Mouse (Mus musculus): ENCODE results near the gene Cfap299. TPM values are rescaled to one million over a fixed set of nuclear protein-coding genes. Genes with fewer than 3 reads are reported as not detected.

The Cfap299 gene
- polyA plus RNA-seq, 1 experiment from 2014 or later = 2.3 TPM

DNA sequence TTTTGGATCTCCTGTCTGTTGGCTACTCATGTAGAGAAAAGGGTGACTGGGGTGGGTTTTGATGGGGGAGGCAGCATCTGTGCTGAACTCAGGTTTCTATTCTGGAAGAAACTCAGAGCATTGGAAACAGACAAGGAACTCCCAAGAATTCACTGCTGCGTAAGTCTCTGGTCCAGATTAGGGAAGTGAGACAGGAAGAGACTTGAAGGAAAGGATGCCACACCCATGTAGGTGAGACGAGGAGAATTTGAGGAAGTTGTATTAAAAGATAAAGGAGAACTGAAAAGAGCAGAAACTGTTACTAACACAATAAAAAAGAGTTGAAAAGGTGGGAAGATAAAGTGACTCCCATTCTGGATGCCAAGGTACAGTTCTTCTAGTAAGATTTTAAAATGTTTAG is 249.3 kb downstream of the Cfap299 start:
- Histone ChIP-seq H3K4me1 (replicated peaks) (peaks cover 11% of the 10 kb centered on the region), H3K27ac (replicated peaks) (no peak overlapping the region), H3K27me3 (no peaks in the 10 kb centered on the region), H3K9ac (no peak overlapping the region), H3K4me2 (no peak overlapping the region), H3K4me3 (no peak overlapping the region), H3K36me3 (no peaks in the 10 kb centered on the region), H3K9me3 (no peaks in the 10 kb centered on the region)
- 85% methylated on average over 2 of the region's 2 CpGs for whole genome bisulfite sequencing
- no peak for ATAC-seq (ENCODE audit: low FRiP score, low read depth)

GRCm38 (mm10) chr5:98580811-98581210 is 251.7 kb downstream of the Cfap299 start:
- Histone ChIP-seq H3K4me2 (no peak overlapping the region), H3K9me3 (no peaks in the 10 kb centered on the region), H3K36me3 (no peaks in the 10 kb centered on the region), H3K27ac (replicated peaks) (no peak overlapping the region), H3K4me3 (no peak overlapping the region), H3K9ac (no peak overlapping the region), H3K27me3 (no peaks in the 10 kb centered on the region), H3K4me1 (replicated peaks) (no peaks in the 10 kb centered on the region)
- 62% methylated on average over 5 of the region's 5 CpGs for WGBS
- no peak for ATAC-seq (ENCODE audit: low FRiP score, low read depth)

DNA sequence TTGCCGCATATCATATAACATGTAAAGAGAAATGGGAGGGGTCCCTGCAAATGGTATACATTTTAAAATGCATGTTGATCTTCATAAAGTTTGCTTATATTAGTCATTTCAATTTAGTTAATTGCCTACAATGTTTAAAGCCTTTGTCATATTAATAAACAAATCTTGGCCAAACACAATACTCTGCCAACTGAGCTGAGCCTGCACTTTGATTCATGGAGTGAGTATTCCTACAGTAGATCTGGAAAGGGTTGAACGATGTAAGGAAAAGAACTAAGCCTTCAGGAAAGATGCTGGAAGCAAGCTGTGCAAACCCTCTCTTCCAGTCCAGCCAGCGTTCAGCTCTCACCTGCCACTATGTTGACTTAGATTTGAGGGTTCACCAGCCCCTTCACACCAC is 252.9 kb downstream of the Cfap299 start:
- Histone ChIP-seq H3K4me3 (no peak overlapping the region), H3K36me3 (no peaks in the 10 kb centered on the region), H3K4me2 (no peak overlapping the region), H3K9ac (no peak overlapping the region), H3K4me1 (replicated peaks) (no peaks in the 10 kb centered on the region), H3K9me3 (no peaks in the 10 kb centered on the region), H3K27ac (replicated peaks) (no peak overlapping the region), H3K27me3 (no peaks in the 10 kb centered on the region)
- 87% methylated on average over 3 of the region's 3 CpGs for WGBS
- no peak for ATAC-seq (ENCODE audit: low FRiP score, low read depth)

GRCm38 (mm10) chr5:98585915-98586314 is 256.8 kb downstream of the Cfap299 start:
- ATAC-seq (ENCODE audit: low FRiP score, low read depth) = no peak
- H3K4me3 ChIP-seq = no peak overlapping the region
- no peak overlapping the region for H3K9ac ChIP-seq

GRCm38 (mm10) chr5:98613511-98613910 is 284.4 kb downstream of the Cfap299 start:
- no peak overlapping the region for H3K27ac ChIP-seq (replicated peaks)
- no peaks in the 10 kb centered on the region for H3K4me1 ChIP-seq (replicated peaks)
- H3K9ac ChIP-seq = no peak overlapping the region
- H3K27me3 ChIP-seq = no peaks in the 10 kb centered on the region
- ATAC-seq (ENCODE audit: low FRiP score, low read depth) = no peak
- no peaks in the 10 kb centered on the region for H3K36me3 ChIP-seq
- no peaks in the 10 kb centered on the region for H3K9me3 ChIP-seq
- 92% methylated on average over 5 of the region's 5 CpGs for WGBS
- no peak overlapping the region for H3K4me3 ChIP-seq
- no peak overlapping the region for H3K4me2 ChIP-seq

More at GRCm38 (mm10) chr5:98585915-98586314, 256.8 kb downstream of the Cfap299 start:
- Histone ChIP-seq H3K9me3 (no peaks in the 10 kb centered on the region), H3K27ac (replicated peaks) (no peak overlapping the region), H3K4me1 (replicated peaks) (no peaks in the 10 kb centered on the region), H3K27me3 (no peaks in the 10 kb centered on the region), H3K4me2 (no peak overlapping the region), H3K36me3 (no peaks in the 10 kb centered on the region)

DNA sequence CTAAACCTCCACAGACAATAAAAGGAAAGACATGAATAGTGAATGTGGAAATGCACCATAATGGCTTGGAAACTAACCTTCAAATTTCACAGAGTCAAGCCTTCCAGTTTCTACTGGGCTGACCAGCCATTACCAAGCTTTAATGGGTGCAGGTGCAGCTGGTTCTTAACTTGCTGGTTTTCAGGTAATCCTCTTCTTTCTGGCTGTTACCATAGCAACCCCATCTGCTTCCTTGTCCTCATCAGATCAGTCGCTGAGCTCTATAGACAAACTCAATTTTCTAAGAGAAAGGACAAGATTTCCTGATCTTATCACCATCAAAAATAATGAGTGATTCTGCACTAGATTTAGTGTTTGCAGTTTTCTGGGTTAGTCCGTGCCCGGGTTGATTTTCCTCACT is 287.8 kb downstream of the Cfap299 start:
- no peak for ATAC-seq (ENCODE audit: low FRiP score, low read depth)
- 69% methylated on average over 3 of the region's 3 CpGs for WGBS
- H3K9ac ChIP-seq = no peak overlapping the region

DNA sequence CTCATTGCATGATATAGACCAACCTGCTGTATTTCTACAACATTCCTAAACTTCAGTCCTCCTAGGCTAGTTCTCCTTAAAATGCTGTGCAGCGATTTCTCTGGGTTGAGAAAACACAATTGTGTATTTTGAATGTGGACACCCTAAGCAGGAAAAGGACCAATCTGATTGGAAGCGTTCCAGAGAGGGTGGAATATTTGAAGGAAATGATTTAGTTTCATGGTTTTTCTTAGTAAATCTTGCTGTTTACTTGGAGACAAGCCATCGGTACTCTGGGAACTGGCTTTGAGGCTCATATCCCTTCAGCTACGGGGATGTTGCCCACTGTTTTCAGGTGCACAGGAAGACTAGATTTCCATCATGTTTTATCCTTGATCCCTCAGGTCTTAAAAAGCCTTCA is 288.3 kb downstream of the Cfap299 start:
- no peaks in the 10 kb centered on the region for H3K4me1 ChIP-seq (replicated peaks)
- no peak for ATAC-seq (ENCODE audit: low FRiP score, low read depth)
- H3K4me3 ChIP-seq = no peak overlapping the region
- H3K36me3 ChIP-seq = no peaks in the 10 kb centered on the region
- no peak overlapping the region for H3K27ac ChIP-seq (replicated peaks)
- no peak overlapping the region for H3K4me2 ChIP-seq
- no peaks in the 10 kb centered on the region for H3K27me3 ChIP-seq
- no peak overlapping the region for H3K9ac ChIP-seq
- WGBS = 72% methylated on average over 4 of the region's 4 CpGs
- H3K9me3 ChIP-seq = no peaks in the 10 kb centered on the region

More for the DNA sequence above, 287.8 kb downstream of the Cfap299 start:
- Histone ChIP-seq H3K27me3 (no peaks in the 10 kb centered on the region), H3K36me3 (no peaks in the 10 kb centered on the region), H3K9me3 (no peaks in the 10 kb centered on the region), H3K4me3 (no peak overlapping the region), H3K27ac (replicated peaks) (no peak overlapping the region), H3K4me2 (no peak overlapping the region), H3K4me1 (replicated peaks) (no peaks in the 10 kb centered on the region)

GRCm38 (mm10) chr5:98650345-98650744 is 321.2 kb downstream of the Cfap299 start:
- Histone ChIP-seq H3K4me2 (no peak overlapping the region), H3K9ac (no peak overlapping the region), H3K27ac (replicated peaks) (no peak overlapping the region), H3K4me1 (replicated peaks) (no peaks in the 10 kb centered on the region), H3K9me3 (no peaks in the 10 kb centered on the region), H3K4me3 (no peak overlapping the region), H3K36me3 (no peaks in the 10 kb centered on the region), H3K27me3 (no peaks in the 10 kb centered on the region)
- no peak for ATAC-seq (ENCODE audit: low FRiP score, low read depth)

DNA sequence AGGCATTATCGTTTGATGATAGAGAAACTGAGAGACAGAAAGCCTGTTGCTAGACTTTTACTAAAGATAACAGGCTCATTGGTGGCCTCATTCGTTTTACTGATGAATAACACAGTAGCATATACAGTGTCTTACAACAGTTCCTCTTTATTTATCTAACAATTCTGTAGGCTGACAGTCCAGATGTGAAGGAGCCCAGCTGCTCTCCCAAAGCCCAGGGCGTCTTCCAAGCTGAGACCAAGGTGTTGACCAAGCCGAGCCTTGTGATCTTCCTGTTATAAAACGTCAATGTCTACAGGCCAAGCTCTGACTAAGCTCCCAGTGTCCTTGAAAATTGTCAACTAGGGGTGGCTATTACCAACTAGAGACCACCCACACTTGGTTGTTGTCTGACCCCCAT is 321.9 kb downstream of the Cfap299 start:
- H3K27me3 ChIP-seq = no peaks in the 10 kb centered on the region
- ATAC-seq (ENCODE audit: low FRiP score, low read depth) = no peak

DNA sequence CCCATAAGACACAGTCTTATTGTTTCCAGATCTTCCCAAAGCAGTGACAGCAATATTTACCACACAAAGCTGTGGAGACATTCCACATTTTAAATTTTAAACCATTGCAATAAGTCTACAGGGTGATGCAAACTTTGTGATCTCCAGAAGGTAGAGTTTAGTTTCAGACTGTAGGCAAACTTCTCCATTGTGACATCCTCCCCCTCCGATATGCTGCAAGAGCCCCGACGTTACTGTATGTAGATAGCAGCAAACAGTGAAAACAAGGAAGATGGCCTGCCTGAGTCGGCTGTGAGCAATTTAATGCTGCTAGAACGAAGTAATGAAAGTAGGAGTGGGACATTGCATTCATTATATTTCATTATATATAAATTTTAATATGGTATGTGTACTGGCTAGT is 359.1 kb downstream of the Cfap299 start:
- H3K36me3 ChIP-seq = no peaks in the 10 kb centered on the region
- WGBS = 93% methylated on average over 5 of the region's 5 CpGs
- ATAC-seq (ENCODE audit: low FRiP score, low read depth) = no peak
- H3K4me3 ChIP-seq = no peak overlapping the region
- H3K4me1 ChIP-seq (replicated peaks) = no peaks in the 10 kb centered on the region
- H3K9ac ChIP-seq = no peak overlapping the region
- no peaks in the 10 kb centered on the region for H3K27me3 ChIP-seq
- no peak overlapping the region for H3K4me2 ChIP-seq
- no peaks in the 10 kb centered on the region for H3K9me3 ChIP-seq
- H3K27ac ChIP-seq (replicated peaks) = no peak overlapping the region

More for the DNA sequence above, 321.9 kb downstream of the Cfap299 start:
- no peak overlapping the region for H3K4me2 ChIP-seq
- H3K36me3 ChIP-seq = no peaks in the 10 kb centered on the region
- H3K9me3 ChIP-seq = no peaks in the 10 kb centered on the region
- WGBS = 89% methylated on average over 5 of the region's 5 CpGs
- H3K9ac ChIP-seq = no peak overlapping the region
- no peaks in the 10 kb centered on the region for H3K4me1 ChIP-seq (replicated peaks)
- H3K4me3 ChIP-seq = no peak overlapping the region
- no peak overlapping the region for H3K27ac ChIP-seq (replicated peaks)

GRCm38 (mm10) chr5:98692070-98692469 is 363.0 kb downstream of the Cfap299 start:
- H3K4me1 ChIP-seq (replicated peaks) = no peaks in the 10 kb centered on the region
- ATAC-seq (ENCODE audit: low FRiP score, low read depth) = no peak
- 76% methylated on average over 5 of the region's 5 CpGs for WGBS

GRCm38 (mm10) chr5:98696336-98696735 is 367.2 kb downstream of the Cfap299 start:
- Histone ChIP-seq H3K27ac (replicated peaks) (no peak overlapping the region), H3K4me1 (replicated peaks) (no peaks in the 10 kb centered on the region), H3K9me3 (no peaks in the 10 kb centered on the region), H3K36me3 (no peaks in the 10 kb centered on the region), H3K9ac (no peak overlapping the region), H3K4me3 (no peak overlapping the region), H3K27me3 (no peaks in the 10 kb centered on the region), H3K4me2 (no peak overlapping the region)
- ATAC-seq (ENCODE audit: low FRiP score, low read depth) = no peak
- 51% methylated on average over 8 of the region's 8 CpGs for WGBS

More at GRCm38 (mm10) chr5:98692070-98692469, 363.0 kb downstream of the Cfap299 start:
- Histone ChIP-seq H3K9ac (no peak overlapping the region), H3K27ac (replicated peaks) (no peak overlapping the region), H3K4me2 (no peak overlapping the region), H3K4me3 (no peak overlapping the region), H3K9me3 (no peaks in the 10 kb centered on the region), H3K27me3 (no peaks in the 10 kb centered on the region), H3K36me3 (no peaks in the 10 kb centered on the region)

DNA sequence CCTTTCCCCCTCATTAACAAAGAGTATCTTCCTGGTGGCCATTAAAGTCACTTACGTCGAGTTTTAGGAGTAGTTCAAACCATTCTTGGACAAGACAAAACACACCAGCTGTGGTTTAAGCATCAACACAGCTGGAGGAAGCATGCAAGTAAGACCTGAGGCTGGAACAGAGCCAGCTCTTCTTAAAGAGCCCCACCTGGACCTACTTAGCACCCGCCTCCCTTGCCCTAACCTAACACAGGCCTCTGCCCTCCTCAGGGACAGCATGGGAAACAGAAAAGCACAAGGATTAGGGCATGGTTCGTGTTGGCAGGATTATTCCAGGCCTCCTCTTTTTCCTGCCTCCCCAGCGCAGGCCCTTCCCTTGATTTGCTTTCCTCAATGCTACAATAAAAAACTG is 374.9 kb downstream of the Cfap299 start:
- Histone ChIP-seq H3K9ac (no peak overlapping the region), H3K9me3 (no peaks in the 10 kb centered on the region), H3K4me3 (no peak overlapping the region), H3K27me3 (no peaks in the 10 kb centered on the region), H3K4me1 (replicated peaks) (no peaks in the 10 kb centered on the region), H3K4me2 (no peak overlapping the region), H3K27ac (replicated peaks) (no peak overlapping the region), H3K36me3 (no peaks in the 10 kb centered on the region)
- ATAC-seq (ENCODE audit: low FRiP score, low read depth) = no peak
- 72% methylated on average over 5 of the region's 5 CpGs for WGBS

Data from hindbrain, embryonic 15.5 days (tissue).